Mouse (Mus musculus): ENCODE results near the gene Polr2b. TPM values are rescaled to one million over a fixed set of nuclear protein-coding genes. Genes with fewer than 3 reads are reported as not detected.

The Polr2b gene
- polyA plus RNA-seq, 1 experiment: 21.8 TPM

GRCm38 (mm10) chr5:77370378-77370892, 60.5 kb downstream of the Polr2b start:
- Histone ChIP-seq H3K27me3 (ENCODE audit: control insufficient read depth, insufficient read depth, low read length) (no peaks in the 10 kb centered on the region), H3K4me1 (ENCODE audit: control insufficient read depth, insufficient read depth, low read length) (peaks cover 14% of the 10 kb centered on the region), H3K4me3 (ENCODE audit: control insufficient read depth, low read depth, low read length) (no peak overlapping the region), H3K36me3 (ENCODE audit: control insufficient read depth, insufficient read depth, low read length) (no peaks in the 10 kb centered on the region), H3K27ac (ENCODE audit: control insufficient read depth, insufficient read depth, low read depth, low read length) (peak overlapping the region; percentile 49)
- no peak for TF ChIP-seq CTCF (IDR thresholded peaks at IDR 0.05; ENCODE audit: control insufficient read depth, insufficient read depth, insufficient replicate concordance, low read depth, low read length)
- no peak for TF ChIP-seq POLR2A (IDR thresholded peaks at IDR 0.05; ENCODE audit: control insufficient read depth, low read depth, low read length)

DNA sequence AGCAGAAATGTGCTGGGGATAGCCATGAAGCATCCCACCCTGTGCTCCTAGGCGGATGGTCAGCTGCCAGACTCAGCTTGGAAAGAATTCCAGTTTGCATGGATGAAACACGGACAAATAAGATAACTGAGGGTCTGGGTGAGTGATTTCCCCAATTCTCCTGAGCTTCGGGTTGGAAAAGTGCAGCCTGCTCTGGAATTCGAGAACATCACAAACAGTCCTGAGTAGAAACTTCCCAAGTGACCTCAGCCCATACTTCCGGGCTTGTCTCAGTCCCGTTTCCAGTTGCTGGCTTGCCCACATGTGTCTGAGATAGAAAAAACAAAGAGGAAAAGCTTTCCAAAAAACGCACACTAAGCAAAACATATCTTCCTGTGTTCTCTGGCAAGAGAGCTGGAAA, 62.3 kb downstream of the Polr2b start:
- H3K27me3 ChIP-seq (ENCODE audit: control insufficient read depth, insufficient read depth, low read length): no peaks in the 10 kb centered on the region
- no peak for TF ChIP-seq CTCF (IDR thresholded peaks at IDR 0.05; ENCODE audit: control insufficient read depth, insufficient read depth, insufficient replicate concordance, low read depth, low read length)
- no peak for TF ChIP-seq POLR2A (IDR thresholded peaks at IDR 0.05; ENCODE audit: control insufficient read depth, low read depth, low read length)
- H3K4me3 ChIP-seq (ENCODE audit: control insufficient read depth, low read depth, low read length): peak overlapping the region; percentile 40
- peaks cover 14% of the 10 kb centered on the region for H3K4me1 ChIP-seq (ENCODE audit: control insufficient read depth, insufficient read depth, low read length)
- H3K27ac ChIP-seq (ENCODE audit: control insufficient read depth, insufficient read depth, low read depth, low read length): peak overlapping the region; percentile 56; the same call in 1 of the 2 replicates
- no peaks in the 10 kb centered on the region for H3K36me3 ChIP-seq (ENCODE audit: control insufficient read depth, insufficient read depth, low read length)

GRCm38 (mm10) chr5:77372778-77373177, 62.8 kb downstream of the Polr2b start:
- Histone ChIP-seq H3K4me3 (ENCODE audit: control insufficient read depth, low read depth, low read length) (peak overlapping the region; percentile 40), H3K36me3 (ENCODE audit: control insufficient read depth, insufficient read depth, low read length) (no peaks in the 10 kb centered on the region), H3K4me1 (ENCODE audit: control insufficient read depth, insufficient read depth, low read length) (peaks cover 14% of the 10 kb centered on the region), H3K27me3 (ENCODE audit: control insufficient read depth, insufficient read depth, low read length) (no peaks in the 10 kb centered on the region), H3K27ac (ENCODE audit: control insufficient read depth, insufficient read depth, low read depth, low read length) (peak overlapping the region; percentile 56; the same call in 1 of the 2 replicates)
- TF ChIP-seq CTCF (IDR thresholded peaks at IDR 0.05; ENCODE audit: control insufficient read depth, insufficient read depth, insufficient replicate concordance, low read depth, low read length) (no peak), POLR2A (IDR thresholded peaks at IDR 0.05; ENCODE audit: control insufficient read depth, low read depth, low read length) (no peak)

DNA sequence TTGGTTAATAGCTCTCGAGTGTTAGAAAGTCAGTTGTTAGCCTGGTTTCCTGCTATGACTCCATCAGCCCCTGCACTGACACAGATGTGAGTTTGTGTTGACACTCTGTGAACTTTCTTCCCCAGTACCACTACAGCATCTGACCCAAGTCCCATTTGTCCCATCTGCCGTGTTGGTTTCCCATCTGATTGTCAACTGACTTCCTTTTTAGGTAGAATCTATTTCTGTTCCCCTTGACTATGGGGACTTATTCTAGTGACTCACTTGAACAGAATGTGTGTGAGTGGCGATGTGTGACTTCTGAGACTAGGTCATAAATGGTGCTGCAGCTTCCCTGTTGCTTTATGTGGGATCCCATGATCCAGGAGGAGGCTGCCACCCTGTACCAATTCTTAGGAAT, 65.0 kb downstream of the Polr2b start:
- Histone ChIP-seq H3K27me3 (ENCODE audit: control insufficient read depth, insufficient read depth, low read length) (no peaks in the 10 kb centered on the region), H3K36me3 (ENCODE audit: control insufficient read depth, insufficient read depth, low read length) (no peaks in the 10 kb centered on the region), H3K27ac (ENCODE audit: control insufficient read depth, insufficient read depth, low read depth, low read length) (no peak overlapping the region), H3K4me1 (ENCODE audit: control insufficient read depth, insufficient read depth, low read length) (peaks cover 14% of the 10 kb centered on the region), H3K4me3 (ENCODE audit: control insufficient read depth, low read depth, low read length) (no peak overlapping the region)
- TF ChIP-seq POLR2A (IDR thresholded peaks at IDR 0.05; ENCODE audit: control insufficient read depth, low read depth, low read length) (no peak), CTCF (IDR thresholded peaks at IDR 0.05; ENCODE audit: control insufficient read depth, insufficient read depth, insufficient replicate concordance, low read depth, low read length) (no peak)

DNA sequence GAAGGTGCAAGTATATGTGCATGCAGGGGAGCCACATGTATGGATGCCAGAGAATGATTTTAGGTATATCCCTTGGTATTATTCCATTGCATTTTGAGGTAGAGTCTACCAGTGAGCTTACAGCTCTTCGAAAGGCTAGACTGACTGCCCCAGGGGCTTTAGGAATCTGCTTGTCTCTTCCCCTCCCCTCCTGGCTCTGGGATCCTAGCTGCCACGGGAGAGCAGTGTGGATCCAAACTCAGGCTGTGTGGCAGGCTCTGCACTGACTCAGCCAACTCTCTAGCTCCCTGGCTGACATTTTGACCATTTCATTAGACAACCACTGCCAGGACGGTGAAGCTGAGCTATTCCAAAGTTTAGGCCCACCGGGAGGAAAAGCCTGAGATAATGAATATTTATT, 65.6 kb downstream of the Polr2b start:
- Histone ChIP-seq H3K4me3 (ENCODE audit: control insufficient read depth, low read depth, low read length) (no peak overlapping the region), H3K27ac (ENCODE audit: control insufficient read depth, insufficient read depth, low read depth, low read length) (no peak overlapping the region), H3K27me3 (ENCODE audit: control insufficient read depth, insufficient read depth, low read length) (no peaks in the 10 kb centered on the region), H3K4me1 (ENCODE audit: control insufficient read depth, insufficient read depth, low read length) (peaks cover 14% of the 10 kb centered on the region), H3K36me3 (ENCODE audit: control insufficient read depth, insufficient read depth, low read length) (no peaks in the 10 kb centered on the region)
- TF ChIP-seq POLR2A (IDR thresholded peaks at IDR 0.05; ENCODE audit: control insufficient read depth, low read depth, low read length): no peak
- TF ChIP-seq CTCF (IDR thresholded peaks at IDR 0.05; ENCODE audit: control insufficient read depth, insufficient read depth, insufficient replicate concordance, low read depth, low read length): no peak

DNA sequence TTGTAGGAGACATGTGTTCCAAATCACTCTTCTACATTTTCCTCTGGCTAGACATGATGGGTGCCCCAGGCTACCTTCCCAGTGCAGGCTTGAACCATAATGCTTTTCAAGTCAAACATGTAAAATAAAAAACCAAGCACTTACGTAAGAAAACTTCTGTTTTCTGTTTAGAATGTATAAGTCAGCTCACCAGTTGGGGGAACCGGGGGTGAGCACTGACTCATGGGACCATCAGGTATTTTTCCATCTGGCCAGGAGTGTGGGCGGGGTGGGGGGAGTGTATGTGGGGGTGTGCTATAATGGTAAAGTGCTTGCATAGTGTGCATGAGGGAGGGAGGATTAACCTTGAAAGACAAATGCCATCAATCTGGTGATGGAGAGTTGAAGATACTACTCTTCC, 68.1 kb downstream of the Polr2b start:
- TF ChIP-seq POLR2A (IDR thresholded peaks at IDR 0.05; ENCODE audit: control insufficient read depth, low read depth, low read length) (no peak), CTCF (IDR thresholded peaks at IDR 0.05; ENCODE audit: control insufficient read depth, insufficient read depth, insufficient replicate concordance, low read depth, low read length) (no peak)
- H3K27me3 ChIP-seq (ENCODE audit: control insufficient read depth, insufficient read depth, low read length): no peaks in the 10 kb centered on the region
- no peak overlapping the region for H3K27ac ChIP-seq (ENCODE audit: control insufficient read depth, insufficient read depth, low read depth, low read length)
- no peak overlapping the region for H3K4me3 ChIP-seq (ENCODE audit: control insufficient read depth, low read depth, low read length)
- H3K4me1 ChIP-seq (ENCODE audit: control insufficient read depth, insufficient read depth, low read length): peaks cover 3% of the 10 kb centered on the region; the same call in 1 of the 2 replicates
- no peaks in the 10 kb centered on the region for H3K36me3 ChIP-seq (ENCODE audit: control insufficient read depth, insufficient read depth, low read length)

- TF ChIP-seq CTCF (IDR thresholded peaks at IDR 0.05; ENCODE audit: control insufficient read depth, insufficient read depth, insufficient replicate concordance, low read depth, low read length): no peak
- no peak for TF ChIP-seq POLR2A (IDR thresholded peaks at IDR 0.05; ENCODE audit: control insufficient read depth, low read depth, low read length)
- Histone ChIP-seq H3K27ac (ENCODE audit: control insufficient read depth, insufficient read depth, low read depth, low read length) (no peak overlapping the region), H3K36me3 (ENCODE audit: control insufficient read depth, insufficient read depth, low read length) (no peaks in the 10 kb centered on the region), H3K4me1 (ENCODE audit: control insufficient read depth, insufficient read depth, low read length) (no peaks in the 10 kb centered on the region; the same call in 1 of the 2 replicates), H3K27me3 (ENCODE audit: control insufficient read depth, insufficient read depth, low read length) (no peaks in the 10 kb centered on the region), H3K4me3 (ENCODE audit: control insufficient read depth, low read depth, low read length) (no peak overlapping the region)
Observed at GRCm38 (mm10) chr5:77379434-77380135, 69.6 kb downstream of the Polr2b start.
